Mouse (Mus musculus): ENCODE measurements around the gene Pdcd1lg2. TPM values are rescaled to one million over a fixed set of nuclear protein-coding genes. Genes with fewer than 3 reads are reported as not detected.

Pdcd1lg2 gene
- polyA plus RNA-seq, 1 experiment, result not detected

- peaks cover 16% of the 10 kb centered on the region for H3K36me3 ChIP-seq (replicated peaks; ENCODE audit: low read length)
- H3K9me3 ChIP-seq, result peaks cover 10% of the 10 kb centered on the region
- no peak overlapping the region for H3K4me3 ChIP-seq (replicated peaks)
- H3K27me3 ChIP-seq (replicated peaks), result no peaks in the 10 kb centered on the region
- TF ChIP-seq FLI1 (IDR thresholded peaks at IDR 0.05; ENCODE audit: low read length), result no peak
- no peak; the same call in 2 of the 3 replicates for TF ChIP-seq GATA1 (IDR thresholded peaks at IDR 0.05; ENCODE audit: borderline replicate concordance, low read length)
- H3K4me1 ChIP-seq, result peaks cover 44% of the 10 kb centered on the region
These were observed 20.2 kb downstream of the Pdcd1lg2 start for GRCm38 (mm10) chr19:29430953-29431352.

DNA sequence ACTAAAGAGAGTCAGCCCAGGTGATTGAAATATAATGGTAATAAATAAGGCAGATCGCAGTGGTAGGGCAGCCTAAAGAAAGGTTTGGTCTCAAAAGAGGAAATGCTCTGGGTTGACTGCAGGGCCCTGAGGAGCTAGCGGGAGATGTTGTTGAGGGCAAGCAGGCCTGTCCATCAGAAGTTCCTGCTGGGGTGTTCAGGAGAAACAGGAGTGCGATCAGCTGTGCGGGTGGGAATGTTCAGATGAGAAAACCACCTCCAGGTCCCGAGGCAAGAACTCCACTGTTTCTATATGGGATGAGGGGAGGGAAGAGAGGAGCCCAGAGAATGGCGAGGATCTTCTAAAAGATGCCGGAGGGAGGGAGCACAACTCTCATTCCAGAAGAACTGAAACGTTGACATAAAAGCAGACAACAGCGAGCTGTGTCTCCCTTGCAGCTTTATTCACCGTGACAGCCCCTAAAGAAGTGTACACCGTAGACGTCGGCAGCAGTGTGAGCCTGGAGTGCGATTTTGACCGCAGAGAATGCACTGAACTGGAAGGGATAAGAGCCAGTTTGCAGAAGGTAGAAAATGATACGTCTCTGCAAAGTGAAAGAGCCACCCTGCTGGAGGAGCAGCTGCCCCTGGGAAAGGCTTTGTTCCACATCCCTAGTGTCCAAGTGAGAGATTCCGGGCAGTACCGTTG lies 26.2 kb downstream of the Pdcd1lg2 start:
- TF ChIP-seq FLI1 (IDR thresholded peaks at IDR 0.05; ENCODE audit: low read length) (no peak), GATA1 (IDR thresholded peaks at IDR 0.05; ENCODE audit: borderline replicate concordance, low read length) (no peak)
- no peaks in the 10 kb centered on the region for H3K27me3 ChIP-seq (replicated peaks)
- H3K36me3 ChIP-seq (replicated peaks; ENCODE audit: low read length), result peaks cover 4% of the 10 kb centered on the region
- no peak overlapping the region for H3K4me3 ChIP-seq (replicated peaks)
- no peaks in the 10 kb centered on the region for H3K9me3 ChIP-seq
- H3K4me1 ChIP-seq, result peaks cover 32% of the 10 kb centered on the region

DNA sequence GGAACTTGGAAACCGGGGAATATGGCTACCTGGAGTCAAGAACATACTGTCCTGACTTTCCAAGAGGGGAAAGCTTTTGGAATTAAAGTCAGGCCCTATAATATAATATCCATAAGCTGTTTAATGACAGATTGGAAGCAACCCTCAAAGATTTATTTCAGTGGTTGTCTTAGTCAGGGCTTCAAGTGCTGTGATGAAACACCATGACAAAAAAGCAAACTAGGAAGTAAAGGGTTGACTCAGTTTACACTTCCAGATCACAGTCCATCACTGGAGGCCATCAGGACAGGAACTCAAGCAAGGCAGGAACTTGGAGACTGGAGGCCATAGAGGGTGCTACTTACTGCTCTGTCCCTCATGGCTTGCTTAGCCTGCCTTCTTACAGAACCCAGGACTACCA lies 27.1 kb downstream of the Pdcd1lg2 start:
- H3K4me3 ChIP-seq (replicated peaks), result no peak overlapping the region
- no peaks in the 10 kb centered on the region for H3K9me3 ChIP-seq
- TF ChIP-seq FLI1 (IDR thresholded peaks at IDR 0.05; ENCODE audit: low read length), result no peak
- no peak for TF ChIP-seq GATA1 (IDR thresholded peaks at IDR 0.05; ENCODE audit: borderline replicate concordance, low read length)
- H3K27me3 ChIP-seq (replicated peaks), result no peaks in the 10 kb centered on the region
- peaks cover 4% of the 10 kb centered on the region for H3K36me3 ChIP-seq (replicated peaks; ENCODE audit: low read length)
- peaks cover 23% of the 10 kb centered on the region for H3K4me1 ChIP-seq

DNA sequence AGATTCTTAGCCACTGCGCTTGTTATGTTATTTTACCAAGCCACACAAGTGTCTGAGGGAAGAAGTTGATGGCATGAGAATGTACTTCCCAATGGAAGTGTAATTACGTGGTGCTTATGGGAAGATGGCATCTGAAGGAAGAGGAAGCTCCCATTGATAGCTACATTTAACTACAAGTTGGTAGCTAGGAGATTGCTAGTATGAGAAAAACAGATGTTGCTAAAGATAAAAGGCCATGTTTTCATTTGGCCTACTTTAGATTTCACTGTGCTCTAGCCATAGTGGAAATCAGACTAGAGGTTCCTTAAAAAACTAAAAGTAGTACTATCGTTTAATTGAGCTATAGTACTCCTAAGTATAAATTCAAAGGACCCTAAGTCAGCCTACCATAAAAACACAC lies 28.5 kb downstream of the Pdcd1lg2 start:
- Histone ChIP-seq H3K9me3 (no peaks in the 10 kb centered on the region), H3K4me3 (replicated peaks) (no peak overlapping the region), H3K36me3 (replicated peaks; ENCODE audit: low read length) (peaks cover 4% of the 10 kb centered on the region), H3K27me3 (replicated peaks) (no peaks in the 10 kb centered on the region), H3K4me1 (peaks cover 23% of the 10 kb centered on the region)
- TF ChIP-seq FLI1 (IDR thresholded peaks at IDR 0.05; ENCODE audit: low read length) (no peak), GATA1 (IDR thresholded peaks at IDR 0.05; ENCODE audit: borderline replicate concordance, low read length) (no peak)

GRCm38 (mm10) chr19:29442492-29442891 lies 31.8 kb downstream of the Pdcd1lg2 start:
- Histone ChIP-seq H3K4me1 (peaks cover 13% of the 10 kb centered on the region), H3K27me3 (replicated peaks) (no peaks in the 10 kb centered on the region), H3K9me3 (peaks cover 14% of the 10 kb centered on the region), H3K36me3 (replicated peaks; ENCODE audit: low read length) (peaks cover 12% of the 10 kb centered on the region), H3K4me3 (replicated peaks) (no peak overlapping the region)
- TF ChIP-seq FLI1 (IDR thresholded peaks at IDR 0.05; ENCODE audit: low read length) (no peak), GATA1 (IDR thresholded peaks at IDR 0.05; ENCODE audit: borderline replicate concordance, low read length) (no peak)

DNA sequence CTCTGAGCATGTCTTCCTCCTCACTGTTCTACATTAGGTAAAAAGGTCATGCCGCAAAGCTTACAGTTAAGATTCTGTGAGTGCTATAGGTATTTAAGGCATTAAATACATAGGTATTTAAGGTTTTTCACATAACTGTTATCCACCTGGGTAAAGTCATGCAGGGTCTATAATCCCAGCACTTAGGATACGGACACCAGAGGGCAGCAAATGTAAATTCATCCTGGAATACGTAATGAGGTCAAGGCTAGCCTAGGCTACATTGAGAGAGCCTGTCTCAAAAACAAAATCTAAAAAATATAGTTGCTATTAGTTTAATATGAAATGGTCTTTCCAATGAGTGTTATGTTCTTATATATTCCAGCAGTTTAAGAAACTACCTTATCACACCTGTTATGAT lies 33.6 kb downstream of the Pdcd1lg2 start:
- Histone ChIP-seq H3K27me3 (replicated peaks) (no peaks in the 10 kb centered on the region), H3K36me3 (replicated peaks; ENCODE audit: low read length) (peaks cover 11% of the 10 kb centered on the region), H3K4me1 (peaks cover 3% of the 10 kb centered on the region; the same call in 1 of the 2 replicates), H3K4me3 (replicated peaks) (no peak overlapping the region), H3K9me3 (peaks cover 14% of the 10 kb centered on the region)
- TF ChIP-seq FLI1 (IDR thresholded peaks at IDR 0.05; ENCODE audit: low read length), result no peak
- no peak for TF ChIP-seq GATA1 (IDR thresholded peaks at IDR 0.05; ENCODE audit: borderline replicate concordance, low read length)

- Histone ChIP-seq H3K9me3 (peaks cover 14% of the 10 kb centered on the region), H3K27me3 (replicated peaks) (peaks cover 2% of the 10 kb centered on the region), H3K4me1 (peaks cover 5% of the 10 kb centered on the region), H3K4me3 (replicated peaks) (no peak overlapping the region), H3K36me3 (replicated peaks; ENCODE audit: low read length) (peaks cover 11% of the 10 kb centered on the region)
- no peak for TF ChIP-seq FLI1 (IDR thresholded peaks at IDR 0.05; ENCODE audit: low read length)
These were observed 37.7 kb downstream of the Pdcd1lg2 start for GRCm38 (mm10) chr19:29448373-29448772.

GRCm38 (mm10) chr19:29450376-29450775 lies 39.7 kb downstream of the Pdcd1lg2 start:
- H3K4me3 ChIP-seq (replicated peaks), result no peak overlapping the region

DNA sequence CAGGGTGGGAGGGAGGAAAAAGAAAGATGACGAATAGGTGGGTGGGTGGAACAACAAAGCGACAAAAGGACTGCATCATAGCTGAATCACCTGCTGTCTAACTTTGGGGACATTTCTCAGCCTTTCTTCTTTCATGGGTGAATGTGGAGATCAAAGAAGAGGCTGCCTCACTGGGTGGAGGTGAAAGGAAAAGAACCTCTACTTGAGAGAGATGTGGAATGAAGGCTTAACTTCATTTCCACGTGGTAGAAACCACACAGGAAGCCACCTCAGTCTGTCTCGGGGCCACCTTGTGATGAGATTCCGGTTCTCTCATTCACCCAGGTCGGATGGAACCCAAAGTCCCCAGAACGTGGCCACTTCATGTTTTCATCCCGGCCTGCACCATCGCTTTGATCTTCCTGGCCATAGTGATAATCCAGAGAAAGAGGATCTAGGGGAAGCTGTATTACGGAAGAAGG lies 43.5 kb downstream of the Pdcd1lg2 start:
- H3K27me3 ChIP-seq (replicated peaks), result peaks cover 2% of the 10 kb centered on the region
- peaks cover 21% of the 10 kb centered on the region for H3K4me1 ChIP-seq
- no peaks in the 10 kb centered on the region for H3K9me3 ChIP-seq
- no peak for TF ChIP-seq GATA1 (IDR thresholded peaks at IDR 0.05; ENCODE audit: borderline replicate concordance, low read length)
- TF ChIP-seq FLI1 (IDR thresholded peaks at IDR 0.05; ENCODE audit: low read length), result no peak
- no peaks in the 10 kb centered on the region for H3K36me3 ChIP-seq (replicated peaks; ENCODE audit: low read length)
- H3K4me3 ChIP-seq (replicated peaks), result peak overlapping the region; percentile 9

More at GRCm38 (mm10) chr19:29450376-29450775, 39.7 kb downstream of the Pdcd1lg2 start:
- Histone ChIP-seq H3K36me3 (replicated peaks; ENCODE audit: low read length) (peaks cover 6% of the 10 kb centered on the region), H3K4me1 (peaks cover 21% of the 10 kb centered on the region), H3K9me3 (peaks cover 8% of the 10 kb centered on the region), H3K27me3 (replicated peaks) (peaks cover 2% of the 10 kb centered on the region)
- TF ChIP-seq GATA1 (IDR thresholded peaks at IDR 0.05; ENCODE audit: borderline replicate concordance, low read length), result no peak

DNA sequence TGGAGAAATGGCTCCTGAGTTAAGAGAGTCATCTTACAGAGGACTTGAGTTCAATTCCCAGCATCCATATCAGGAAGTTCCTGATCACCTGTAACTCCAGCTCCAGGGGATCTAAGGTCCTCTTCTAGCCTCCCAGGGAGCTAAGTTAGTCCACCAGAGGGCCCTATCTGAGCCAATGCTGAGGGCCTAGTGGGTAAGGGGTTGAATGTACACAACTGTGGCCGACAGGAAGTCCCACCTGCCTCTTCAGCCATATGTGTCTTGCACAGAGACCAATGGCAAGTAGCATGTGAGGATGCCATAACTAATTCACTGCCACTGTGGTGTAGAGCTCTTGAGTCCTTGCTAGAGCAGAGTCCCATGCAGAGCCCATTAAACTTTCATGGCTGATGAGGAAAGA lies 44.4 kb downstream of the Pdcd1lg2 start:
- H3K9me3 ChIP-seq, result no peaks in the 10 kb centered on the region
- H3K36me3 ChIP-seq (replicated peaks; ENCODE audit: low read length), result no peaks in the 10 kb centered on the region
- H3K27me3 ChIP-seq (replicated peaks), result peaks cover 2% of the 10 kb centered on the region
- peaks cover 21% of the 10 kb centered on the region for H3K4me1 ChIP-seq
- H3K4me3 ChIP-seq (replicated peaks), result no peak overlapping the region
- TF ChIP-seq FLI1 (IDR thresholded peaks at IDR 0.05; ENCODE audit: low read length) (no peak), GATA1 (IDR thresholded peaks at IDR 0.05; ENCODE audit: borderline replicate concordance, low read length) (no peak)

All from megakaryocyte, embryonic 14.5 days (primary cell).